Mouse (Mus musculus) adrenal gland, postnatal 4 days (tissue): ENCODE data around the gene Tyrp1. TPM values are rescaled to one million over a fixed set of nuclear protein-coding genes. Genes with fewer than 3 reads are reported as not detected.

Experiments used
- DNase-seq, 2 experiments: peaks; one replicate each; pipeline ENCODE4 v3.0.0; 2021 to 2022; ENCODE audit warnings: low spot score in 2 of 2, mixed read lengths in 2 of 2
- long read RNA-seq, 2 experiments: library from polyadenylated mRNA; stranded (forward); transcript quantifications; one replicate each; pipeline ENCODE4 v2.0.0; 2021
- total RNA-seq, 2 experiments: library from RNA; stranded (reverse); gene quantifications; 2 replicates each; pipeline ENCODE4 v1.2.3; 2021

The Tyrp1 gene
- under 1 TPM in 1 of 2 experiments, not detected in 1; 0.34 TPM for total RNA-seq
- long read RNA-seq, experiment 1, result 0 reads
- long read RNA-seq, experiment 2, result 0 reads

DNA sequence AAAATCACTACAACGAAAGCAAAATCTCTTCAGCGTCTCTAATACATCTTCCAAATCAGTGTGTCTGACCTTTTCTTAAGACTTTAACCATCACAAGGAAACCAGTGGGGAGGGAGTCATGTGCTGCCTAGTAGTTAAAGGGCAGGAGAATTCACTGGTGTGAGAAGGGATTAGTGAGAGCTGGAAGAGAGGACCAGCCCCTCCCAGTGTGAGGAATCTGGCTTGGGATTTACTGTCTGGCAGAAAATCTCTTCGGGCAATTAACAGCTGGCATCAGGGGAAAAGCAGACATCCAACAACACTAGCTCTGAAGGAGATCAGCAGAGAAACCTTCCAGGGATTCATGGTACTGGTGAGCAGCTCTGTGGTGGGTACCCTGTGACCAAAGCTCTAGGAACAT, at the start of gene Tyrp1:
TSS of gene Tyrp1 (plus strand) at position 74 of the 400 bp plus-strand sequence.
- DNase-seq, result no peak

DNA sequence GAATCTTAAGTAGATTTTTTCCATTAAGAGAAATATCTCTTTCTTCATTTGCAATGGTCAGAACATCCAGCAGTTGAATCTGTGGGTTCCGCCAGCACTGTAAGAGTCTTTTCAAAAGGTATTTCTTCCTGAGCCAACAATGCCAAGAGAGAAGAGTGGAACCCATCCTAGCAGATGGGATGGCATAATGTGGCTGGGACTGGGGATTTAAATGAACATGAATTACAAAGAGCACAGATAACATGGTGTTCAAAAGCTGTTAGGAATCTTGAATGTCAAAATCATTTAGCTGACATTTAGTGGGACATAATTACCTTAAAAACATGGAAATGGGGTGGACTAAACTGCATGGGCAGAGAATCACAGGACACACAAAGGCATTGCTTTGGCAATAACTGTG, 45.6 kb upstream of the Tyrp1 start:
- no peak for DNase-seq

DNA sequence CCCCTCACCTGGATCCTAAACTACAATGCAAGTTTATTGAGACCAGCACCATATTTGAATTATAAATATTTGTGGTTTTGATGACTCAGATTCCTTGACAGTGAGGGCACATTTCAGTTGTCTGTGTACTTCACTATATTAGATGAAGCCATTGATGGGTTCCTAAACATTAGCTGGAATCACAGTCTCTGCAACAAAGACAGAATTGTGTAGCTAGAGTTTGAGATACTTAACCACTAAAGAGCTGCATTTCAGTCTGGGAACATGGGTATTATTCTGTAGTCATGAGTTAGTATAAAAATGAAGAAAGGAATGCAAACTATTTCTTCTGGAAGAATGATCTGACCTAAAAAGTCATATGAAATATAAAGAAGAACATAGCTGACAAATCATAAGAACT, 14.4 kb upstream of the Tyrp1 start:
- DNase-seq, result no peak

- DNase-seq, result no peak
Observed at GRCm38 (mm10) chr4:80821945-80822344, 12.0 kb upstream of the Tyrp1 start.

DNA sequence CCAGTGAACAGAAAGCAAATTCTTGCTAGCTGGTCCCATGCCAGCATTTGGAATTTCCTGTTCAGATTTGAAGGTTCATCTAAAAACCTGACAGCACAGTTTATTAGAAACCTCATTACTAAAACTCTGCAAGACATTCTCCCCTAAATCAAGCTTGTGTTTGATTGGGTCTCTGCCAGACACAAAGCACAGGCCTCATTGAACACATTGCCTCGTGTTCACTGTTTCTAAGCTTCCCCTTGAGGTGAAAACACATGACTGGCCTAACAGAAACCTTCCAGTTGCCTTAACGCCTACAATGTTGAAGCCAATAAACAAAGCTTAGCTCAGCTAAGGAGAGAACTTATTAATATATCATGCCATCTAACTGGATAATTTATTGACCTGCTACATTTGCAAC, 5.7 kb upstream of the Tyrp1 start:
- DNase-seq, result no peak

- no peak for DNase-seq
Observed at GRCm38 (mm10) chr4:80839317-80839716, 5.4 kb downstream of the Tyrp1 start.

- no peak for DNase-seq
Observed at GRCm38 (mm10) chr4:80841980-80842379, 8.1 kb downstream of the Tyrp1 start.

DNA sequence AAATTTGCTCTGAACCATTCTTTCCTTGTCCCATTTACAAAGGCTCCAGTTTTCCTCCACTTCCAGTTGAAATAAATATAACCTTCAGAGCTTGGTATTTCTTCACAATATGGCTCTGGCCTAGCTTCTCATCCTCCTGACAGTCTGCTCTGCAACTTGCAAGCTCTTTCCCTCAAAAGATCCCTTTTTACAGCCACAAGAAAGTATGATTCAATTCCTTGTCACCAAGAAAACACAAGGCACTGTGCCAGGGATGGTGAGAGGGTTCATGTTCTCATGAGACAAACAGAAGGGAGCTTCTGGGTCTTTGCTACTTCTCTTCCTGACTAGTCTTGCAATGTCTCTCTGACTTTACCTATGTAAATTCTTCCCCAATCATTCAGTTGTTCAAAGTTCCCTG, 9.8 kb downstream of the Tyrp1 start:
- DNase-seq, result no peak

DNA sequence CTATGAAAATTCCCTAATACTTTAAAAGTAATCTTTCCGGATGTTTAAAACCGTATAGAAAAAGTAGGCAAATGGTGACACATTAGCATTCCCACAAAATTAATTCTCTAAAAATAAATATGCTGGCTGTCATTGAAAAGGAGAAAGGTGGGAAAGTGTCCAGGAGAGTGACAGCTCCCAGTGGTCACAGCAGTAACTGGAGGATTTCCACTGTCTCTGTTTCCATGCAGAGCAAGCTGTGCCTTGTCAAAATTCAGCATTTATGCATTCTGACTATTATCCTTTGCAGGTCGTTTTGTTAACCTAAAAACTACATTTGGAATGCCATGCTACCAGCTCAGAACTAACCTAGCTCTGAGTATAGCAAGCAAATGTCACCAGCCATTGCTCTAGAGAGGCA, 12.1 kb downstream of the Tyrp1 start:
- no peak for DNase-seq

DNA sequence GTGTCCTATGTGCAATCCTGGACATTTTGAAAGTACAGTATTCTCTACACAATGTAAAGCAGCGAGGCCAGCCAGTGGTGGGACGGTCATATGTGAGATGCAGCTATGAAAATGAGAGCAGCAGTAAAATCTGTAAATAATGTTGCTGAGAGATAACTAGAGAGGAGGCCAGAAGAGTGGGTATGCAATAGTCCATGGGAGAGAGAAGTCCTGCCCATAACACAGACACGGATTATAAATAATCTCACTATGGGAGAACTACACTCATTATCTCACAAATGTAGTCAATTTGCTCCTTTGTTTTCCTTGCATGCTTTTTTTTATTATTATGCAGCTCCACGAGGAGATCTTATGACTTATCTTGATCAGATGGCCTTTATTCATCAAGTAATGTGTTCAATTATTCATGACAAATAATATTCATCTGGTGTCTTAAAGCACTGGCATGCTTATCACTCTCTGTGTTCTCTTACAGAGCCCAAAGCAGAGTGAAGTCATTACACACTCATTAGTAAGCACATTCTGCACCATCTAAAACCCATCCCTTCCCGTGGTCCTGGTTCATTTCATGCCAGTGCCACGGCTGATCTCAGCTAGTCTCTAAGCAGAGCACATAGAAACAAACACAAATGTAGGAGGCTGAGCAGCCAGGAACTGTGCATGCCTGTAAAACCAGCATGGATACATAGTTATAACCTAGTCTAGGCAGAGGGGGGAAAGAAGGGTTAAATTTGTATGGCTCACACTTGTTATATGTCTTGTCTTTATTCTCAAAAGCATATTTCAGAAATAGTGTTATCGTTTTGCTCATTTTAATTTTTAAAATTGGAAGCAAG, 18.9 kb downstream of the Tyrp1 start:
- no peak for DNase-seq

DNA sequence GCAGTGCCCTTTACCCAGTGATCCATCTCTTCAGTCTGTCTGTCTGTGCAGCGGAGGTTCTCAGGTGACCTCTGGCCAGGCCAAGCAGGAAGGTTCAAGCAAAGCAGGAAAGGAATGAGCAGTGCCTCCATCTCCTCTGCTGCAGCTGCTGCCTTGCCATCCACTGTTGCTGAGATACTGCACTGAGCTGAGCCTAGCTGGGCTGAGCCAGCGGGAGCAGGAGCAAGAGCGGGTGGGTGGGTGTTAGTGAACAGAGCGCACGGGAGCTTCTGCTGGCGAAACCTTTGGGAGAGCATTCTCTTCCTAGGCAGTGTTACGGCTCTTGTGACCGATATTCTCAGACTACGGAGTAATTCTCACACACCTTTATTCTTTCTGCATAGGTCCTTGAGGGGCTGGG, 21.6 kb downstream of the Tyrp1 start:
- no peak for DNase-seq

GRCm38 (mm10) chr4:80862962-80863361, 29.0 kb downstream of the Tyrp1 start:
- DNase-seq, result no peak

DNA sequence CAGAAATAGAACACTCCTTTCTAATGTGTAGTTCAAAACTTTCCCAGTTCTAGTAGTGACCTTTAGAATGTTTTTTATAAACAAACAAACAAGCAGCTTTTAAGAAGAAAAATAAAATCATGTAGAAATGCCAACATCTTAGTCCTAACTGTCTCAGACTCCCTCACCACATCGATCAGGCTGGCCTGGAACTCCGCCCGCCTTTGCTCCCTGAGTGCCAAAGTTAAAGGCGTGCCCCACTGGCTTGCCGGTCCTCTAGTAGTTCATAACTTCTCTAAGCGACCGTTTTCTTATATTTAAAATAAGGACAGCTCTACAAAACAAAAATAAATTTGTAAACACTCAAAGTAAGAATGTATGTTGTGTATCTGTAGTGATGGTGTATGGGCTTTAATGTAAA, 30.0 kb downstream of the Tyrp1 start:
- no peak for DNase-seq

GRCm38 (mm10) chr4:80864511-80864922, 30.6 kb downstream of the Tyrp1 start:
- no peak for DNase-seq

GRCm38 (mm10) chr4:80866065-80866464, 32.1 kb downstream of the Tyrp1 start:
- DNase-seq, result no peak

- DNase-seq, result no peak
Observed at GRCm38 (mm10) chr4:80869598-80869997, 35.7 kb downstream of the Tyrp1 start.

GRCm38 (mm10) chr4:80872847-80873644, 39.1 kb downstream of the Tyrp1 start:
- DNase-seq, result no peak

- DNase-seq, result no peak
Observed at GRCm38 (mm10) chr4:80874121-80874859, 40.4 kb downstream of the Tyrp1 start.

DNA sequence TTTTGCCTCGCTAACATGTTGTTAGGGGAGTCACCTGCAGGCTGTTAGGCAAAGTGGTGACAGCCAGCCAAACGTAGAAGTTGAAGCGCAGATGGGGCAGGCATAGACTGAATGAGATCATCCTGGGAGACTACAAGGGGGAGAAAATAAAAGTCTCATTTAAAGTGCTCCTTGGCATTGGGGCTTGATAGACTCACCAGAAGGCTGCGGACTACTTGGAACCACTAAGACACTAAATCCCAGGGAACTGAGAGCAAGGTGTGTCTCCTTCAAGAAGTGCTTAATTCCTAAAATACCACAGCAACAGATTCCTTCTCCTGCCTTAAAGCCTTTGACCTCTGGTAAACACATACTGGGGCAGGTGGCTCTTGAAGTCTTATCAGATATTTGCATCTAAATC, 41.1 kb downstream of the Tyrp1 start:
- DNase-seq, result no peak

GRCm38 (mm10) chr4:80881996-80882599, 48.2 kb downstream of the Tyrp1 start:
- DNase-seq, result no peak

DNA sequence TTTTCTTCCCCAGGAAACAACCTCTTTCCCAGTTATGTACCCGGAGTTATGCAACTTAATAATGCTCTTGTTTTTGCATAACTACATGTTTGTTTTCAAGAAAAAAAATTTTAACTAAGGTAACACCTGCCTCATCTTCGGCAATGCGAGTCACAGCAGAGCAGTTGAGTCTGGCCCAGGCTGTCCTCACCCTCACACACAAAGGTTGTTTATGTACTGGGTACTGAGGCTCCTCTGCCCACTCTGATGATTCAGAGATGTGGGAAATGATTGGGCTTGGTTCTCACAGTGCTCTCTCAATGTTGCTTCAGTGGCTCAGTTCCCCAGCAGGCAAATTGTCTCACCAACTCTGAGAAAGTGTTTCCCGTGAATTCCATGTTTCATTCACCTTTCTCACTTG, 52.7 kb downstream of the Tyrp1 start:
- DNase-seq, result no peak
